Mouse (Mus musculus) bone marrow macrophage, adult 2 months (primary cell): ENCODE results near the gene Kdelr1. TPM values are rescaled to one million over a fixed set of nuclear protein-coding genes. Genes with fewer than 3 reads are reported as not detected.

Experiments used
- H3K27ac ChIP-seq: 2 replicates; pipeline ENCODE4 v1.5.1; 2012; ENCODE audit warnings: low read depth, low read length; ENCODE audit not compliant: insufficient read depth
- H3K4me1 ChIP-seq: 2 replicates; pipeline ENCODE4 v1.6.1; 2012; ENCODE audit warnings: low read length; ENCODE audit not compliant: control insufficient read depth, insufficient read depth
- H3K4me3 ChIP-seq: 2 replicates; pipeline ENCODE4 v1.5.1; 2012; ENCODE audit warnings: mild to moderate bottlenecking, low read length, moderate library complexity; ENCODE audit not compliant: insufficient read depth
- CTCF ChIP-seq: IDR thresholded peaks from 2 replicates; pipeline ENCODE4 v1.5.1; 2012; ENCODE audit warnings: low read depth, mild to moderate bottlenecking, low read length, moderate library complexity
- POLR2A ChIP-seq: IDR thresholded peaks from 2 replicates; pipeline ENCODE4 v1.6.1; 2012; ENCODE audit warnings: mild to moderate bottlenecking, low read depth, low read length, borderline replicate concordance
- polyA plus RNA-seq: library from polyadenylated mRNA; stranded (reverse); fragments of >200 nt; gene quantifications from 2 replicates; pipeline ENCODE4 v1.2.4, GENCODE M21; 2012; ENCODE audit not compliant: missing spikeins, insufficient read depth, insufficient read length

Gene Kdelr1
- polyA plus RNA-seq, 1 experiment, result 169 TPM

- Histone ChIP-seq H3K4me3 (peak within 1 kb of the TSS; percentile 67), H3K27ac (peak within 1 kb of the TSS; percentile 97), H3K4me1 (peaks cover 15% of the 10 kb centered on the region)
- no peak for TF ChIP-seq CTCF
- no peak for TF ChIP-seq POLR2A
These were observed 51.3 kb downstream of the Kdelr1 start, which contains the start of gene Ccdc114 for GRCm38 (mm10) chr7:45923762-45924428. Gene Ccdc114 (plus strand): TSS chr7:45924072.

GRCm38 (mm10) chr7:45924429-45924816 lies 51.9 kb downstream of the Kdelr1 start:
- Histone ChIP-seq H3K4me3 (peak overlapping the region; percentile 47), H3K27ac (no peak overlapping the region), H3K4me1 (peaks cover 13% of the 10 kb centered on the region)
- no peak for TF ChIP-seq CTCF
- no peak for TF ChIP-seq POLR2A

GRCm38 (mm10) chr7:45928626-45929295 lies 56.2 kb downstream of the Kdelr1 start:
- no peak overlapping the region for H3K27ac ChIP-seq
- TF ChIP-seq CTCF (no peak), POLR2A (no peak)
- H3K4me1 ChIP-seq, result no peaks in the 10 kb centered on the region
- H3K4me3 ChIP-seq, result no peak overlapping the region

GRCm38 (mm10) chr7:45929688-45930087 lies 57.1 kb downstream of the Kdelr1 start:
- Histone ChIP-seq H3K4me1 (no peaks in the 10 kb centered on the region), H3K4me3 (no peak overlapping the region), H3K27ac (no peak overlapping the region)
- no peak for TF ChIP-seq POLR2A
- TF ChIP-seq CTCF, result no peak

Other genes starting within 250 kb of the Kdelr1 start
- gene Rasip1, start 245.3 kb upstream of the Kdelr1 start, polyA plus RNA-seq, result 0.40 TPM in 1 of 2 replicates, not detected in the other
- not detected in 2 replicates for gene Mamstr, start 232.8 kb upstream of the Kdelr1 start, polyA plus RNA-seq
- not detected in 2 replicates for gene Fut2, start 206.4 kb upstream of the Kdelr1 start, polyA plus RNA-seq
- not detected in 2 replicates for gene Ntn5, start 188.8 kb upstream of the Kdelr1 start, polyA plus RNA-seq
- gene Sec1, start 178.4 kb upstream of the Kdelr1 start, polyA plus RNA-seq, result not detected in 2 replicates
- 1.3 and 1.9 TPM in 2 replicates for gene Car11, start 172.9 kb upstream of the Kdelr1 start, polyA plus RNA-seq
- gene Dbp, start 167.7 kb upstream of the Kdelr1 start, polyA plus RNA-seq, result 85.2 and 85.6 TPM in 2 replicates
- gene Rpl18, start 157.3 kb upstream of the Kdelr1 start, polyA plus RNA-seq, result 802 and 833 TPM in 2 replicates
- 51.2 and 56.1 TPM in 2 replicates for gene Sphk2, start 154.8 kb upstream of the Kdelr1 start, polyA plus RNA-seq
- not detected in 2 replicates for gene Fam83e, start 151.6 kb upstream of the Kdelr1 start, polyA plus RNA-seq
- gene Spaca4, start 147.0 kb upstream of the Kdelr1 start, polyA plus RNA-seq, result not detected in 2 replicates
- 0.16 TPM in 1 of 2 replicates, not detected in the other for gene Lmtk3, start 89.0 kb upstream of the Kdelr1 start, polyA plus RNA-seq
- 1.5 TPM in 1 of 2 replicates, not detected in the other for gene Sult2b1, start 88.1 kb upstream of the Kdelr1 start, polyA plus RNA-seq
- gene Cyth2, start 58.2 kb upstream of the Kdelr1 start, polyA plus RNA-seq, result 63.7 and 68.8 TPM in 2 replicates
- gene Kcnj14, start 48.0 kb upstream of the Kdelr1 start, polyA plus RNA-seq, result not detected in 2 replicates
- gene Grwd1, start 41.8 kb upstream of the Kdelr1 start, polyA plus RNA-seq, result 4.4 and 4.9 TPM in 2 replicates
- gene Grin2d, start 5.6 kb downstream of the Kdelr1 start, polyA plus RNA-seq, result 0.24 and 0.34 TPM in 2 replicates
- 1.1 TPM in 1 of 2 replicates, not detected in the other for gene Syngr4, start 23.9 kb downstream of the Kdelr1 start, polyA plus RNA-seq
- gene Tmem143, start 24.2 kb downstream of the Kdelr1 start, polyA plus RNA-seq, result 15.1 and 18.9 TPM in 2 replicates
- gene Emp3, start 48.6 kb downstream of the Kdelr1 start, polyA plus RNA-seq, result 635 and 697 TPM in 2 replicates
- 3.2 and 3.9 TPM in 2 replicates for gene Ccdc114, start 51.3 kb downstream of the Kdelr1 start, polyA plus RNA-seq
- gene Abcc6, start 157.5 kb downstream of the Kdelr1 start, polyA plus RNA-seq, result not detected in 2 replicates
- gene Nomo1, start 160.9 kb downstream of the Kdelr1 start, polyA plus RNA-seq, result 15.6 and 16.8 TPM in 2 replicates
- not detected in 2 replicates for gene Kcnj11, start 228.0 kb downstream of the Kdelr1 start, polyA plus RNA-seq